Mouse (Mus musculus) urinary bladder, postnatal 36 days (tissue): ENCODE measurements around the gene Pparg.

ENCODE experiments used
- DNase-seq, 2 experiments: peaks; one replicate each; pipeline ENCODE4 v3.0.0; 2022; ENCODE audit warnings: low spot score in 2 of 2, mixed read lengths in 1 of 2

The Pparg gene

GRCm38 (mm10) chr6:115463338-115463737 lies 102.6 kb downstream of the Pparg start:
- no peak for DNase-seq

DNA sequence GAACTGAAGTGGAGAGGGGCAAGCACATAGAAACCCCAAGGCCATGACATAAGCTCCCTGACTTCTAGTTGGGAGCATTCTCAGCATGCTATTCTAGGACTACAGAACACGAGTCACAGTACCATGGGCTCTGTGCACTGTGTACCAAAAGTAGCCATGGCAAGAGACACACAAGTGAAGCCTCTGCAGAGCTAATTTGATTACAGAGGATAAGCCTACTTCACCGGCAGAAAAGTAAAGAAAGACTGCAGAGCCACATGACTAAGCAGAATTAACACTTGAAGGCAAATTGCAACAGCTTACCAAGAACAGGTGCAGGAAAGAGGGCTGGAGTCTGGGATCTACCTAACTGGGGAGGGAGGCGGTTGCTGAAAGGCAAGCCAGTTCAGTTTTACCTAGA lies 103.9 kb downstream of the Pparg start:
- no peak for DNase-seq

DNA sequence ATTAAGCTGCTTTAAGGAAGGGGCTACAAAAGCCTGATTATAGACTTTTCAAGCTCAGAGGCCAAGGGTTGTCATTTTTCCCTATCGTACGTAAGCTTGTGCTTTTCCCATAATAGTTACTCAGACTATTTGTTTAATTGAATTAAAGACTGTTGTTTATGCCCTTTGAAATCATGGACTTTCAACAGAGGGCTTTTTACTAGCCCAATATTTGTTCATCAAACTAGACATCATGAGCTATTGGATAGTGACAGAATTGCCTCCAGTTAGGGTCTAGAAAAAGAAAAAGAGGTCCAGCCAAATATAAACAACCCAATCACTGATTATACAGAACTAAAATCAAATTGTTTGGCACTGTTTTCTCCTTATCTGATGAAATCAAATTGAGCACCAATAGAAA lies 104.7 kb downstream of the Pparg start:
- DNase-seq, result no peak

GRCm38 (mm10) chr6:115465876-115466275 lies 105.1 kb downstream of the Pparg start:
- no peak for DNase-seq

DNA sequence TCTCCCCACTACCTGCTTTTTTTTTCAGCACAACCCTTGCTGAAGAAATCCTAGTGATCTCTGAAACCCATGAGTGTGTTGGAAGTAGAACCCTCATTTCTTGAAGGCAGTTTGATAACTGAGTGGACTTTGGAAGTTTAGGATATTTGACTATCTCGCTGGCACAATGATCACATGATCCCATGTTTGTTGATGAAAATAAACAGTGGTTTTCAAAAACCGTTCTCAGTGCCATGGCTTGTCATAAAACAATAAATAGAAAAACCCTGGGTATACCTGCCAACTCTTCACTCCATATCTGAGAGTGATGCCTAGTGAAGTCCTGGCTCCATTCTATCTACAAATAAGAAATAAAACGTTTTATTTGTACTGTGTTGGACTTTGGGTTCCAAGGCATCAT lies 105.8 kb downstream of the Pparg start:
- no peak for DNase-seq

DNA sequence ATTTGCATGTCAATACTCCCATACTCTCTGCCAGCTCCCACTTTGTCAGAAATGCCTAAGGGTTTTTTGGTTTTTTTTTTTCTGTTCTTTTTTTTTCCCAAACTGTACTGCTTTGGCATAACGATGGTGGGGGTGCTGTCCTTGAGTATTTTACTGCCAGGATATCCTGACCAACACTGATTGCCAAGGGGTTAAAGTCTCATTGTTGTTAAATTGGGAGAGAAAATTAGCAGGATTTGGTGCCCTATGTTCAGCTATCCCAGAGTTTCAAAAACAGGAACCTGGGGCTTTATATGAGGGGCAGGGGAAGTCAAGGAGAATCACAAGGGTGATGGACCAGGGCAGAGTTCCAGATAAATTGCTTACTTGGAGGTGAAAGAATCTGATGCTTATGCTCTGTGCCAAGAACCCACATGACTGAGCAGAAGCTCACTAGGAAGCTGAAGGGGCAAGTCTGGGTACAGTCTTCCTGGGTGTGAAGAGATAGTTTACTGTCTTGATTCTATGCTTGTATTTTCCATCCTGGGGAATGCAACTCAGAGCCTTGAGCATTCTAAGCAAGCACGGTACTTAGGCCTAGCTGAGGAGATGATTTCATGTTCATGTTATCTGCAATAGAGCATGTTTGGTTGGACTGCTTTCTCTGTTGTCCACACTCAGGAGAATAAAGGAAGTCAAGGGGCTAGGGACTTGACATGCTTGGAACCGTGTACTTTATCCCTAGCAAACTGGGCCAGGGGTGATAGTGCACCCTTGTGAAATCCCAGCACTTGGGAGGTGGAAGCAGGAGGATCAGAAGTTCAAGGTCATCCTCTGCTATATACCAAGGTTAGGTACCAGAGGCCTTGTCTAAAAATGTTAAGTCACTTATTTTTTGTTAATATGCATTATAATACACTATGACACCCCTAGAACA lies 109.2 kb downstream of the Pparg start:
- no peak for DNase-seq

- DNase-seq, result no peak
Measured at GRCm38 (mm10) chr6:115471956-115472355, 111.2 kb downstream of the Pparg start.

GRCm38 (mm10) chr6:115477081-115477695 lies 116.4 kb downstream of the Pparg start:
- DNase-seq, result no peak

- DNase-seq, result no peak
Measured at GRCm38 (mm10) chr6:115479963-115480321, 119.2 kb downstream of the Pparg start.

DNA sequence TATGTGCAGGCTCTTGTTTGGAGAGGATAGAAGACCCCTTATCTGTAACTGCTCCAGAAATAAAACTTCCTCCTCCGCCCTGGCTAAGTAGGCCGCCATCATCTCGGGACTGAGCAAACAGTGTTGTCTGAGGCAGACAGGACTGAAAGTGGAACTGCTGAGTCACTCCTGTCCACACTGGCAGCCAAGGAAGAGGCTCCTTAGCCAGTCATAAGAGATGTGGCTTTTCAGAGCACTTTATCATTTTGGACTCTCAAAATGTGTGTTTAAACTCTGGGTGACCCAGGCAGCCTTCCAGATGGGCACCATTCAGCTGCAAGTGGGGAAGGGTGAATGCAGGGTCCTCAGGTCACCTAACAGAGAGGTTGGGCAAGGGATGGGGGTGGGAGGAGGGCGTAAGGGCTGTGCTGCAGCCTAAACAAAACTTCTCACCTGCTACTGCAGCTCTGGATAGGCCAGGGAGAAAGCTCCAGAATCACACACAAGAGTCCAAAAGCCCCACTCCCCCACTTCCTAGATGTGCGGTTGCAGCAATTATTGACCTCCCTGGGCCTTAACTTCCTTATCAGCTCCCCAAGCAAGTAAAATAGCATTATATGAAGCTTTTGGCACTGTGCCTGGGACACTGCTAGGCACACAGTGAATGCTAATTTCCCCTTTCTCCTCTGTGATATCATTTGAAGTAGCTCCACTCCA lies 119.7 kb downstream of the Pparg start:
- peak; percentile 58 to 73 for DNase-seq

DNA sequence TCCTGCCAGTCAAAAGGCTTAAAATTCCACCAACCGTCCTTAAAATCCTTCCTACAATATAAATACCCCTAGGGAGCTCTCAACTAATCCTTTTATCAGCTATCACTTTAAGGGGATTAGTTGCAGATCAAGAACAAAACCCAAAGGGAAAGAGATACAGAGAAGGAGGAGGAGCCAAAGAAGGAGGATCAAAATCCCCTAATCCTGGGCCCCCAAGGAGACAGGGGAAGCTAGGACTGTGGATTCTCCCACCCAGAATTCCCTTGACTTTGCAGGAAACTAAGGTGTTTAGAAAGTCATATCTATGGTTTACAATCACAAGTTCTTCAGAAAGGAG lies 120.2 kb downstream of the Pparg start:
- DNase-seq, result no peak

DNA sequence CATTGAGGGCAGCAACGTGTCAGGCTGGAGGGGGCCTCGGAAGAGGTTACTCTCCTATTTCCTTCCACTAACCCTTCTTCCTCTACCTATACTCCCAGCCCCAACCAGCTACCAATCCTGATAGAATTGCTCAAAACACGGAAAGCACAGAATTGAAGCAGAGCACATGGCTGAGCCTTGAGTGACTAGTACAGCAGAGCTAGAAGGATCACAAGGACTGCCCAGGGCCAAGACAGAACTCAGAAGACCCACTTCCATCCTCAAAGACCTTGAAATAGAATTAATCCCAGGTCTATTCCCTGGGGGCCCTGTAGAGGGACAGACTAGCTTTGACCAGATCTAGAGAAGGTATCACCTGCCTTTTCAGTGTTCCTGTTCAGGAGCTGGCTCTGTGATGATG lies 120.9 kb downstream of the Pparg start:
- no peak for DNase-seq

- no peak for DNase-seq
Measured at GRCm38 (mm10) chr6:115485635-115486034, 124.9 kb downstream of the Pparg start.

DNA sequence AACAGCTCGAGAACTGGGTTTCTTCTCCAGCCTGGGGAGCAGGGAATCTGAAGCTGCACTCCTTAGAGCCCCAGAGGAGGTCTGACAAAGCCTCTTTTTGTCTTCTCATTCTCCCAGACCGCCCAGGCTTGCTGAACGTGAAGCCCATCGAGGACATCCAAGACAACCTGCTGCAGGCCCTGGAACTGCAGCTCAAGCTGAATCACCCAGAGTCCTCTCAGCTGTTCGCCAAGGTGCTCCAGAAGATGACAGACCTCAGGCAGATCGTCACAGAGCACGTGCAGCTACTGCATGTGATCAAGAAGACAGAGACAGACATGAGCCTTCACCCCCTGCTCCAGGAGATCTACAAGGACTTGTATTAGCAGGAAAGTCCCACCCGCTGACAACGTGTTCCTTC lies 129.1 kb downstream of the Pparg start:
- no peak for DNase-seq

DNA sequence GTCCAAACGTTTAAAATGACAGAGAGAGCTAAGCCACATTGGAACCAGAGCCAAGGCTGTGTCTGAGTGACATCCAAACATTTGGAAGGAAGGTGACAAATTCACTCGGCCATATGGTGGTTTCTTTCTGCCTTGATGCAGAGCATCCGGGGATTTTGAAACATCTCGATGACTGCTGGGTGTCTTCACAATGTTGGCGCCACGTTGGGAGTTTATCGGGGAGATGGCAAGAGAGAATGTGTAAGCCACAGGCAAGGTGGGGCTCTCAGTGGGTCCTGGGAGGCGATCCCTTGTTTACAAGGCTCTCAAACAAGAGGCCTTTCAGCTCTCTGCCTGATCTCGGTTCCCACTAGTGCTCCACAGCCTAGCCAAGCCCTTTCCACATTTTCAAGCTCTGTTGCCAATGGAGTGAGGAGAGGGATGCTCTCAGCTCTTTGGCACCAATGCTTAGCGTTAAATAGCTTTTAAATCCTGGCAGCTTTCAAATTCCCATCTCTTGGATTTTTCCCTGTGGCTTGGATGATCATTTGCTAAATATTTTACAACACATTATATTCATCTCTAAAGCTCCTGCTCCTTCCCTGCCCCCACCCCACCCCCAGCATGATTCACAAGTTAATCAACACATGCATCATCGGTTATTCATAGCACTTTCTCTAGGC lies 132.3 kb downstream of the Pparg start:
- peak in 1 of 2 experiments; percentile 33 for DNase-seq

- DNase-seq, result no peak
Measured at GRCm38 (mm10) chr6:115493824-115494223, 133.1 kb downstream of the Pparg start.

- peak in 1 of 2 experiments; percentile 62 for DNase-seq
Measured at GRCm38 (mm10) chr6:115499540-115499939, 138.8 kb downstream of the Pparg start.

- no peak for DNase-seq
Measured at GRCm38 (mm10) chr6:115500234-115500633, 139.5 kb downstream of the Pparg start.

DNA sequence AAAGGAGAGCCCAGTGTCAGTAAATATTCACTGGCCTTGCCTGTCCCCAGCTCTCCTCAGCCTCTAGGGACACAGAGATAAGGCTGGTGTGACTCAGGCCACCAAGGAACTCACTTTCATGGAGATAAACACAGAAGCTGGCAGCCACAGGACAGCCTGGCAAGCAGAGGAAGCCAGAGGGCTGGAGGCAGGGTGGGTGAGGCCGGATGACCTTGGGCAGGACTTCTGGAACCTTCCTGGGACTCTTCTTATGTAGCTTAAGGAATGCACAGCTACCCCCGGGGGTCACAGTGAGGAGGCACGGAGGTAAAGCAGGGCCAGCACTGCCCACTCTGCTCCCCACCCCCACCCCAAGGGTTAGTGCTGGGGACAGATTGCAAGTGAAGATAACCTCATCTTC lies 140.4 kb downstream of the Pparg start:
- peak in 1 of 2 experiments; percentile 65 for DNase-seq

DNA sequence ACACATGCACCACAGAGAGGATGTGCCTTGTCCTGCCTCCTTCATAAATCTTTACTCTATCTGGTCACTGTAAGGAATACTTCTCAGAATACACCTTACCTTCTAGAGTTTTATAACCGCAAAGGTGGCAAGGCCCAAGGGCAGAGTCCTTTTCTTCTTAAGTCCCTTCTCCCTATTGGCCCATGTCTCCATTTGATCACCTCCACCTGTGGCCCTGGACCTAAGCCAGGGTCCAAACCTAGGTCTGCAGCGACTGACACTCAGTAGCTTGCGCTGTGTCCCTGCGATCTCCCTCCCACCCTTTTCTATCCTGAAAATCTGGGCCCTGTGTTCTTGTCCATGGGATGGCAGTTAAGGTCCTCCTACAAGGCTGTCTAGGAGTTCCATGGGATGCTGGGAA lies 142.3 kb downstream of the Pparg start:
- DNase-seq, result no peak

- DNase-seq, result peak in 1 of 2 experiments; percentile 62
Measured at GRCm38 (mm10) chr6:115503549-115504159, 142.9 kb downstream of the Pparg start.

GRCm38 (mm10) chr6:115504160-115504558 lies 143.4 kb downstream of the Pparg start:
- DNase-seq, result no peak
